Mouse (Mus musculus): ENCODE data around the gene Cntn5. TPM values are rescaled to one million over a fixed set of nuclear protein-coding genes. Genes with fewer than 3 reads are reported as not detected.

The Cntn5 gene
- polyA plus RNA-seq, 1 experiment from 2014 or later, result not detected

DNA sequence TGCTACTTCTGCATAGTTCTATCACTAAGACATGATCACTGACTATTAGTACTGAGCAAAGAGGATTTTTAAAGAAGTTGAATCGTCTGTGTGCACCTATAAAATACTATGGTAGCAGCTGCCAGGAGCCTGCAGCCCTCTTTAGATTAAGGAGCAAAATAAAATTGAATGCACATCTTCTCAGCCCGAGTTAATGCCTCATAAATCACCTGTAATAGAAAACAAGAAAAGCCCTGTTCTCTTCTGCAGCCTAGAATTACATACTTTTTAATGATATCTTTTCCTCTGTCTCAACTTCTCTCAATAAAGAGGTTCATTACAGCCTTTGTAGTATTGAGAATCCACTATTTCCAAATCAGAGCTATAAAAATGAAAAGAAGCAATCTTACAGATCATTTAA, 109.5 kb downstream of the Cntn5 start:
- no peaks in the 10 kb centered on the region for H3K27me3 ChIP-seq (replicated peaks; ENCODE audit: control insufficient read depth, insufficient read depth, low read length)
- 45% methylated on average over 2 of the region's 2 CpGs for WGBS
- no peaks in the 10 kb centered on the region for H3K4me1 ChIP-seq (replicated peaks; ENCODE audit: control insufficient read depth, insufficient read depth, low read length)
- no peaks in the 10 kb centered on the region for H3K36me3 ChIP-seq (ENCODE audit: control insufficient read depth, insufficient read depth, low read length)
- no peak overlapping the region for H3K4me2 ChIP-seq
- no peaks in the 10 kb centered on the region for H3K9me3 ChIP-seq (ENCODE audit: control insufficient read depth, low read length)
- H3K9ac ChIP-seq (ENCODE audit: low read depth, low read length), result no peak overlapping the region
- ATAC-seq (replicated peaks; ENCODE audit: low FRiP score), result no peak
- no peak overlapping the region for H3K27ac ChIP-seq (ENCODE audit: low read depth, low read length)
- no peak for DNase-seq (ENCODE audit: low spot score)
- H3K4me3 ChIP-seq (ENCODE audit: low read depth, low read length), result no peak overlapping the region

DNA sequence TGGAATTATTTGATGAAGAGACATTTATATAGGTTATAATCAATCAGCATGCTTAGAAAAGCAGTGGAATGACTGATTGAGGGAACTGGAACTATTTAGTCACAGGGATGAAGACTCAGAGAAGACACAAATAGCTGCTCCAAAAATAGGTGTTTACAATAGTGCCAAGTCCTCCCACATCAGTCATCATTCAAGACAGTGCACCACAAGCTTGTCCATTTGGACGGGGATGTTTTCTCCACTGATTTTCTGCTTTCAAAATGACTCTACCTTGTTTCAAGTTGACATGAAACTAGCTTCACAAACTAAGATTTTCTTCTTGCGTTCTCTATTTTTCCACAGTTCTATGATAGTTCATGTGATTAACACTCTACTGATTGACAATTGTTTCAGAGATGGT, 172.7 kb downstream of the Cntn5 start:
- no peaks in the 10 kb centered on the region for H3K27me3 ChIP-seq (replicated peaks; ENCODE audit: control insufficient read depth, insufficient read depth, low read length)
- DNase-seq (ENCODE audit: low spot score) (no peak), ATAC-seq (replicated peaks; ENCODE audit: low FRiP score) (no peak)
- H3K27ac ChIP-seq (ENCODE audit: low read depth, low read length), result no peak overlapping the region
- no peak overlapping the region for H3K4me3 ChIP-seq (ENCODE audit: low read depth, low read length)
- no peak overlapping the region for H3K9ac ChIP-seq (ENCODE audit: low read depth, low read length)
- H3K36me3 ChIP-seq (ENCODE audit: control insufficient read depth, insufficient read depth, low read length), result no peaks in the 10 kb centered on the region
- 80% methylated on average over 2 of the region's 2 CpGs for WGBS
- no peak overlapping the region for H3K4me2 ChIP-seq
- no peaks in the 10 kb centered on the region for H3K4me1 ChIP-seq (replicated peaks; ENCODE audit: control insufficient read depth, insufficient read depth, low read length)
- no peaks in the 10 kb centered on the region for H3K9me3 ChIP-seq (ENCODE audit: control insufficient read depth, low read length)

DNA sequence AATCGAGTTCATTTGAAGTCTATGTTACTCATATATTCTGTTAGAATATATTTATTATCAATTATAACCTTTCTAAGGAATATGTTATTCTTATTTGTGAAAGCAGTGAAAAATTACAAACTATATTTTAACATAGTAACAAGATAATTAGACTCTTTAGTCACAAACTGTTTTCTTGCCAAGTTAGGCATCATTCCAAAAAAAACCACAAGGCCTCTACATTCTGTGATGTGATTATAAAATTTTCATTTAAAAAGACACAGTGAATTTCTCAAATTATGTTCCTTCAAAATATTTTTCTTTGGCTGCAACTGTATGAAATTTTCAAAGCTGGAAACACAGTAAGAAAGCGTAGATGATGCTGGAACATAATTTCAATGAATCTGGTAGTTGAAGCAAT, 180.4 kb downstream of the Cntn5 start:
- WGBS, result 73% methylated on average over 2 of the region's 2 CpGs

DNA sequence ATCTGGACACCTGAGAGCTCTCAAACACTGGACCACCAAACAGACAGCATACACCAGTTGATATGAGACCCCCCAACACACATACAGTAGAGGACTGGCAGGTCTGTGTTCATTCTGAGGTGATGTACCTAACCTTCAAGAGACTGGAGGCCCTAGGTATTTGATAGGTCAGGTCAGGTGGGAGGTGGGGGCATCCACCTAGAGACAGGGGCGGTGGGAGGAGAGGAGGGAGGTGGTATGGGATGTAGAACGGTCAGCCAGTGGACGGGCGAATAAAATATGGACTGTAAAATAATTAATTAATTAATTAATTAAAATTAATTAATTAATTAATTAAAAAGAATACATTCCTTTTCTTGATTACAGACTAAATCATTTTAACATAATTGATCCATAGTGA, 182.5 kb downstream of the Cntn5 start:
- Histone ChIP-seq H3K27me3 (replicated peaks; ENCODE audit: control insufficient read depth, insufficient read depth, low read length) (no peaks in the 10 kb centered on the region), H3K36me3 (ENCODE audit: control insufficient read depth, insufficient read depth, low read length) (no peaks in the 10 kb centered on the region), H3K9ac (ENCODE audit: low read depth, low read length) (no peak overlapping the region), H3K4me3 (ENCODE audit: low read depth, low read length) (no peak overlapping the region), H3K9me3 (ENCODE audit: control insufficient read depth, low read length) (no peaks in the 10 kb centered on the region), H3K27ac (ENCODE audit: low read depth, low read length) (no peak overlapping the region), H3K4me1 (replicated peaks; ENCODE audit: control insufficient read depth, insufficient read depth, low read length) (no peaks in the 10 kb centered on the region), H3K4me2 (no peak overlapping the region)
- ATAC-seq (replicated peaks; ENCODE audit: low FRiP score) (no peak), DNase-seq (ENCODE audit: low spot score) (no peak)
- 79% methylated on average over 4 of the region's 4 CpGs for WGBS

More for the DNA sequence above, 180.4 kb downstream of the Cntn5 start:
- no peaks in the 10 kb centered on the region for H3K4me1 ChIP-seq (replicated peaks; ENCODE audit: control insufficient read depth, insufficient read depth, low read length)
- no peak overlapping the region for H3K9ac ChIP-seq (ENCODE audit: low read depth, low read length)
- H3K27ac ChIP-seq (ENCODE audit: low read depth, low read length), result no peak overlapping the region
- ATAC-seq (replicated peaks; ENCODE audit: low FRiP score), result no peak
- no peak for DNase-seq (ENCODE audit: low spot score)
- H3K27me3 ChIP-seq (replicated peaks; ENCODE audit: control insufficient read depth, insufficient read depth, low read length), result no peaks in the 10 kb centered on the region
- H3K9me3 ChIP-seq (ENCODE audit: control insufficient read depth, low read length), result no peaks in the 10 kb centered on the region
- H3K4me2 ChIP-seq, result no peak overlapping the region
- H3K36me3 ChIP-seq (ENCODE audit: control insufficient read depth, insufficient read depth, low read length), result no peaks in the 10 kb centered on the region
- no peak overlapping the region for H3K4me3 ChIP-seq (ENCODE audit: low read depth, low read length)

DNA sequence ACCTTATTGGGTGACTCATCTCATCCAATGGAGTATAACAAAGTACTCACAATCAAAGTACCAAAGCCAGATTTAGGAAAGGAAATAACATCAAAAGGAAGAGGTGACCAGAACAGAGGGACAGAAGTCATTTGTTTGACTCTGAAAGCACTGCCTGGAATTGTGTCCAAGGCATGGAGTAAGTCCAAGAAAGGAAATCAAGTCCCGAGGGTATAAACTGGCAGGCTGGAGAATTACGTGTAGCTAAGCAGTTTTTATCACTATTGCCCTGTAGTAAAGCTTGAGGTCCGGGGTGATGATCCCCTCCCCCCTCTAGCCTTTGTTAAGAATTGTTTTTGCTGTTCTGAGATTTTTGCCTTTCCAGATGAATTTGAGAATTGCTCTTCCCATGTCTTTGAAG, 185.6 kb downstream of the Cntn5 start:
- 71% methylated on average over 3 of the region's 3 CpGs for WGBS
- Histone ChIP-seq H3K27ac (ENCODE audit: low read depth, low read length) (no peak overlapping the region), H3K36me3 (ENCODE audit: control insufficient read depth, insufficient read depth, low read length) (no peaks in the 10 kb centered on the region), H3K4me1 (replicated peaks; ENCODE audit: control insufficient read depth, insufficient read depth, low read length) (no peaks in the 10 kb centered on the region), H3K4me3 (ENCODE audit: low read depth, low read length) (no peak overlapping the region), H3K9me3 (ENCODE audit: control insufficient read depth, low read length) (no peaks in the 10 kb centered on the region), H3K9ac (ENCODE audit: low read depth, low read length) (no peak overlapping the region), H3K4me2 (no peak overlapping the region), H3K27me3 (replicated peaks; ENCODE audit: control insufficient read depth, insufficient read depth, low read length) (no peaks in the 10 kb centered on the region)
- ATAC-seq (replicated peaks; ENCODE audit: low FRiP score) (no peak), DNase-seq (ENCODE audit: low spot score) (no peak)

DNA sequence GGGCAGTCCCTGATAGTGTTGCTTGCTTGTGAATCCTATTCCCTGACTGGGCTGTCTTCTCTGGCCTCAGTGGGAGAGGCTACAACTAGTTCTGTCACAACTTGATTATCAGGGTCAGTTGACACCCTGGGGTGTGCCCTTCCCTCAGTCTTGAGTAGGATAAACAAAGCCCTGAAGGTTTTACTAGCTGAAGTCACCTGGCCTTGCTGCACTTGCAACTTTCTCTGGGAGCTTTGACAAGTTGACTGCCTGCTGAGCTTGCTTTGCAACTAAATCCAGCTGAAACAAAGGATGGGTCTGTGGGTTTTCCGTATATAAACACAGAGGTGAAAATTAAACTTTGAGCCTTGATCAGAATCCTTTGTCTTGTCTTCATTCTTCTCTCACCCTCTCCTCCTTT, 190.9 kb downstream of the Cntn5 start:
- H3K27ac ChIP-seq (ENCODE audit: low read depth, low read length), result no peak overlapping the region
- H3K27me3 ChIP-seq (replicated peaks; ENCODE audit: control insufficient read depth, insufficient read depth, low read length), result no peaks in the 10 kb centered on the region
- no peak overlapping the region for H3K4me2 ChIP-seq
- no peaks in the 10 kb centered on the region for H3K4me1 ChIP-seq (replicated peaks; ENCODE audit: control insufficient read depth, insufficient read depth, low read length)
- WGBS, result 7% methylated on average over 1 of the region's 1 CpGs
- DNase-seq (ENCODE audit: low spot score), result no peak
- no peak for ATAC-seq (replicated peaks; ENCODE audit: low FRiP score)
- H3K36me3 ChIP-seq (ENCODE audit: control insufficient read depth, insufficient read depth, low read length), result no peaks in the 10 kb centered on the region
- H3K4me3 ChIP-seq (ENCODE audit: low read depth, low read length), result no peak overlapping the region
- H3K9me3 ChIP-seq (ENCODE audit: control insufficient read depth, low read length), result no peaks in the 10 kb centered on the region
- no peak overlapping the region for H3K9ac ChIP-seq (ENCODE audit: low read depth, low read length)

DNA sequence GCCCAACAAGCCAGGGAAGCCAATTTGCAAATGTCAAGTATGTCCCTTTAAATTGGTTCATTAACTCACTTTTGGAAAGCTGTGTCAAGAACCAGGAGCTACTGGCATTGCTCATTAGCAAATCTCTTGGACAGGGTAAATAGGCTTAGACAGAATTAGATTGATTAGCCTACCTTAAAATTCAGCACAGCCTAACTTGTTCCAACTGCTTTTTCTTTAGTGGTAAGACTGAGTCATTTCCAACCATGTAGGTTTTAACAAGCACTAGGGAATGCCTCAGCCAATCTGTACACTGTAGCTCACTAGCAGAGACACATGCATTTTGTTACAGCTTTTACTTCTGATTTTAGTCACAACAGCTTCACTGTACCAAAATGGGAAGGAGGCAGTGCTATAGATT, 222.9 kb downstream of the Cntn5 start:
- Histone ChIP-seq H3K27ac (ENCODE audit: low read depth, low read length) (no peak overlapping the region), H3K4me2 (no peak overlapping the region), H3K4me3 (ENCODE audit: low read depth, low read length) (no peak overlapping the region), H3K4me1 (replicated peaks; ENCODE audit: control insufficient read depth, insufficient read depth, low read length) (no peaks in the 10 kb centered on the region), H3K9me3 (ENCODE audit: control insufficient read depth, low read length) (no peaks in the 10 kb centered on the region), H3K9ac (ENCODE audit: low read depth, low read length) (no peak overlapping the region), H3K27me3 (replicated peaks; ENCODE audit: control insufficient read depth, insufficient read depth, low read length) (no peaks in the 10 kb centered on the region), H3K36me3 (ENCODE audit: control insufficient read depth, insufficient read depth, low read length) (no peaks in the 10 kb centered on the region)
- ATAC-seq (replicated peaks; ENCODE audit: low FRiP score), result no peak
- no peak for DNase-seq (ENCODE audit: low spot score)

DNA sequence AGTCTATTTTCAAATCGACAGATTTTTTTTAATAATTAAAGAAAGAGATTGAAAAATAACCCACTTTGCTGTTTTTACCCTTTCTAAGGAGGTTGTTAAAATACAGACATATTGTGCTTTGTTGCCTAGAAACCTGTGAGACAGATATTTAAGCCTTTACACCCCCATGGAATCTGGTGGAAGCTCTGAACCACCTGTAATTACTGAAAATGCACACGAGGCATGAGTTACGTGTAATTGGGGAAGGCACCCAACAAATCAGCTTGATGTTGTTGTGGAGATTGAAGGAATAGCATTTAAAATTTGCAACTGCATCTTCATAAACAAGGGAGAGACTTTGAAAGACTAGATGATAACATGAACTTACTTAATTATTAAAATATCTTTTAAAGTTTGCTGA, 223.4 kb downstream of the Cntn5 start:
- no peak overlapping the region for H3K27ac ChIP-seq (ENCODE audit: low read depth, low read length)
- no peak for ATAC-seq (replicated peaks; ENCODE audit: low FRiP score)
- 75% methylated on average over 3 of the region's 3 CpGs for WGBS

DNA sequence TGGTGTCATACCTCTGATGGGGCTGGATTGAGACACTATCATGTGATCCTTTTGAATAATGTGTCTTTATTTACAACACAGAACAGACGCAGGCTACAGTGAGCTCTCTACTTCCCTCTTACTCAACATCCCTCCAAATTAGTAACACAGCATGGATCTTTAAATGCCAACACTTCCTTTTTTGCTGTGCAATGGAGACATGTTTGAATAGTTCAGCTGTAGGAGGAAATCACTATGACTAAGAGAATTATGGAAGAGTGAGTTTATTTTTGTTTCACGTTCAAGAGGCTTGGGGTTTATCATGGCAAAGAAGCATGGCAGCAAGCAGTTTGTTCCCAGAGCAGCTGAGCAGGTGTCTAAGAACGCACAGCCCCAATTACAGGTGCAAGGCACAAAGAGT, 235.9 kb downstream of the Cntn5 start:
- no peaks in the 10 kb centered on the region for H3K27me3 ChIP-seq (replicated peaks; ENCODE audit: control insufficient read depth, insufficient read depth, low read length)
- WGBS, result 65% methylated on average over 3 of the region's 3 CpGs
- DNase-seq (ENCODE audit: low spot score), result no peak

More for the DNA sequence above, 223.4 kb downstream of the Cntn5 start:
- no peak for DNase-seq (ENCODE audit: low spot score)
- Histone ChIP-seq H3K4me3 (ENCODE audit: low read depth, low read length) (no peak overlapping the region), H3K9me3 (ENCODE audit: control insufficient read depth, low read length) (no peaks in the 10 kb centered on the region), H3K36me3 (ENCODE audit: control insufficient read depth, insufficient read depth, low read length) (no peaks in the 10 kb centered on the region), H3K27me3 (replicated peaks; ENCODE audit: control insufficient read depth, insufficient read depth, low read length) (no peaks in the 10 kb centered on the region), H3K9ac (ENCODE audit: low read depth, low read length) (no peak overlapping the region), H3K4me2 (no peak overlapping the region), H3K4me1 (replicated peaks; ENCODE audit: control insufficient read depth, insufficient read depth, low read length) (no peaks in the 10 kb centered on the region)

More for the DNA sequence above, 235.9 kb downstream of the Cntn5 start:
- H3K9ac ChIP-seq (ENCODE audit: low read depth, low read length), result no peak overlapping the region
- H3K36me3 ChIP-seq (ENCODE audit: control insufficient read depth, insufficient read depth, low read length), result no peaks in the 10 kb centered on the region
- no peak overlapping the region for H3K4me2 ChIP-seq
- no peaks in the 10 kb centered on the region for H3K9me3 ChIP-seq (ENCODE audit: control insufficient read depth, low read length)
- ATAC-seq (replicated peaks; ENCODE audit: low FRiP score), result no peak
- H3K4me1 ChIP-seq (replicated peaks; ENCODE audit: control insufficient read depth, insufficient read depth, low read length), result no peaks in the 10 kb centered on the region
- no peak overlapping the region for H3K27ac ChIP-seq (ENCODE audit: low read depth, low read length)
- no peak overlapping the region for H3K4me3 ChIP-seq (ENCODE audit: low read depth, low read length)
